Comparison of ENCODE assay signal across 19 mouse cellular contexts in genomic region chr19:6999360-7000063, GRCm38 (mm10). TPM values are rescaled to one million over a fixed set of nuclear protein-coding genes. Genes with fewer than 3 reads are reported as not detected.
DNase-seq lines count a peak whose midpoint lies in the region; ATAC-seq and TF ChIP-seq lines count a peak whose summit lies in the region.
"Had no signal": no experiment of that assay in that cellular context is flagged by ENCODE, and none has a peak within 500 bp of the region (broad histone marks: within the 10 kb centered on the region; RNA-seq: fewer than 3 reads in every experiment).

No protein-coding gene starts in this region.

- H3K27ac ChIP-seq in CH12.LX (ENCODE audit: insufficient read depth, low read depth), result no peak overlapping the region
- H3K27ac ChIP-seq in intestine, postnatal 0 days (ENCODE audit: low read depth, low read length), result peak overlapping the region; percentile 73; the same call in 1 of the 2 replicates
- no peak overlapping the region for H3K27ac ChIP-seq in forebrain, embryonic 13.5 days
- H3K27ac ChIP-seq: embryonic facial prominence, embryonic 12.5 days; hindbrain, embryonic 15.5 days had no signal

- 77% methylated on average over 19 of the region's 19 CpGs for WGBS in intestine, postnatal 0 days
- 92% methylated on average over 19 of the region's 19 CpGs for whole genome bisulfite sequencing in forebrain, embryonic 13.5 days

- TF ChIP-seq EP300 in CH12.LX (IDR thresholded peaks at IDR 0.05; ENCODE audit: low read length), result no peak

- in situ Hi-C loops in CH12.LX (cut with MboI; ENCODE audit: low pct_ligation_motif_present, low pct_unique_long_range_greater_than_20kb, low sequenced_read_pairs), result no loop called here

- no peak for TF ChIP-seq RAD21 in CH12.LX (IDR thresholded peaks at IDR 0.05; ENCODE audit: low read depth, low read length)

- H3K4me2 ChIP-seq in CH12.LX (ENCODE audit: insufficient read depth, low read depth, poor library complexity, severe bottlenecking), result no peak overlapping the region
- H3K4me2 ChIP-seq in intestine, postnatal 0 days (replicated peaks; ENCODE audit: low read depth), result no peak overlapping the region
- H3K4me2 ChIP-seq in forebrain, embryonic 13.5 days, result no peak overlapping the region
- H3K4me2 ChIP-seq: embryonic facial prominence, embryonic 12.5 days; heart, embryonic 12.5 days; hindbrain, embryonic 15.5 days had no signal

- ATAC-seq in intestine, postnatal 0 days, result peak; percentile 81
- ATAC-seq in forebrain, embryonic 13.5 days, result no peak
- ATAC-seq: forebrain, embryonic 16.5 days had no signal

- H3K9me3 ChIP-seq in CH12.LX (replicated peaks; ENCODE audit: low read length), result no peaks in the 10 kb centered on the region
- no peaks in the 10 kb centered on the region for H3K9me3 ChIP-seq in intestine, postnatal 0 days (ENCODE audit: control insufficient read depth)
- no peaks in the 10 kb centered on the region for H3K9me3 ChIP-seq in forebrain, embryonic 13.5 days (replicated peaks)
- H3K9me3 ChIP-seq: embryonic facial prominence, embryonic 12.5 days; G1E; hindbrain, embryonic 15.5 days had no signal

- no peak overlapping the region for H3K9ac ChIP-seq in CH12.LX (ENCODE audit: insufficient read depth, low read depth)
- no peak overlapping the region for H3K9ac ChIP-seq in intestine, postnatal 0 days (ENCODE audit: low read depth, low read length)
- H3K9ac ChIP-seq in forebrain, embryonic 13.5 days, result no peak overlapping the region
- H3K9ac ChIP-seq: embryonic facial prominence, embryonic 12.5 days; heart, embryonic 12.5 days; hindbrain, embryonic 15.5 days had no signal

- no peak overlapping the region for H3K4me3 ChIP-seq in CH12.LX (replicated peaks in 1 of 3; ENCODE audit: low read depth in 2 of 3, low read length in 2 of 3, poor library complexity in 1 of 3)
- no peak overlapping the region for H3K4me3 ChIP-seq in intestine, postnatal 0 days (ENCODE audit: low read depth, low read length)
- H3K4me3 ChIP-seq in forebrain, embryonic 13.5 days, result no peak overlapping the region
- H3K4me3 ChIP-seq: embryonic facial prominence, embryonic 12.5 days; heart, embryonic 12.5 days; hindbrain, embryonic 15.5 days had no signal

- peaks cover 0 to 40% of the 10 kb centered on the region in 2 experiments; a peak in 2 of 4 replicates for H3K4me1 ChIP-seq in CH12.LX (ENCODE audit: control insufficient read depth in 1 of 2, insufficient read depth in 2 of 2)
- peaks cover 7% of the 10 kb centered on the region; the same call in 1 of the 2 replicates for H3K4me1 ChIP-seq in intestine, postnatal 0 days (replicated peaks; ENCODE audit: control insufficient read depth, insufficient read depth, low read length)
- H3K4me1 ChIP-seq in forebrain, embryonic 13.5 days, result peaks cover 31% of the 10 kb centered on the region

- dilution Hi-C loops in CH12.LX (cut with MboI; ENCODE audit: extremely low pct_ligation_motif_present, extremely low pct_unique_long_range_greater_than_20kb, low sequenced_read_pairs), result no loop called here

- TF ChIP-seq CTCF in CH12.LX (conservative IDR thresholded peaks at IDR 0.05 in 1 of 2, IDR thresholded peaks at IDR 0.05 in 1 of 2; ENCODE audit: low read depth in 2 of 2, low read length in 2 of 2), result no peak
- no peak for TF ChIP-seq CTCF in intestine, postnatal 0 days (IDR thresholded peaks at IDR 0.05; ENCODE audit: low read depth)

- DNase-seq in cerebellum, adult 11-12 months, result peak; percentile 46
- DNase-seq in cerebellum, postnatal 10 days, result no peak
- DNase-seq in CH12.LX (ENCODE audit: extremely low read depth) (peak; percentile 45), R1 (ENCODE audit: low read depth, low spot score) (peak; percentile 85)
- DNase-seq in spleen, postnatal 10 days (ENCODE audit: low spot score in 2 of 2), result no peak
- DNase-seq in left cerebral cortex, adult 8-10 months (ENCODE audit: low spot score in 2 of 2), result no peak
- DNase-seq: cerebellum, adult 18-20 months; cerebellum, postnatal 14 days; gastrocnemius, postnatal 10 days; heart, postnatal 36 days; kidney, adult 18-20 months had no signal

- no peaks in the 10 kb centered on the region for H3K79me2 ChIP-seq in CH12.LX (replicated peaks; ENCODE audit: control insufficient read depth, extremely low read depth, insufficient read depth, poor library complexity, severe bottlenecking)

- TF ChIP-seq POLR2A in CH12.LX (IDR thresholded peaks at IDR 0.05; ENCODE audit: low read depth, low read length), result no peak

- peaks cover 50 to 65% of the 10 kb centered on the region in 2 experiments for H3K36me3 ChIP-seq in CH12.LX (replicated peaks in 1 of 2; ENCODE audit: control insufficient read depth in 1 of 2, insufficient read depth in 1 of 2, low read length in 1 of 2)
- H3K36me3 ChIP-seq in intestine, postnatal 0 days (ENCODE audit: control insufficient read depth, insufficient read depth), result peaks cover 10% of the 10 kb centered on the region; the same call in 1 of the 2 replicates
- peaks cover 25% of the 10 kb centered on the region for H3K36me3 ChIP-seq in forebrain, embryonic 13.5 days (ENCODE audit: poor library complexity, severe bottlenecking)

- H3K27me3 ChIP-seq in CH12.LX (replicated peaks), result no peaks in the 10 kb centered on the region
- H3K27me3 ChIP-seq in intestine, postnatal 0 days (replicated peaks; ENCODE audit: control insufficient read depth, insufficient read depth, low read length), result no peaks in the 10 kb centered on the region
- H3K27me3 ChIP-seq in forebrain, embryonic 13.5 days, result no peaks in the 10 kb centered on the region
- H3K27me3 ChIP-seq: embryonic facial prominence, embryonic 12.5 days; heart, embryonic 12.5 days; hindbrain, embryonic 15.5 days had no signal

TF ChIP-seq in CH12.LX, 34 proteins besides CTCF, POLR2A, EP300 and RAD21:
- TF ChIP-seq TCF12 (IDR thresholded peaks at IDR 0.05; ENCODE audit: low read depth, low read length) (no peak), ZNF384 (IDR thresholded peaks at IDR 0.05; ENCODE audit: low read depth, low read length) (0 out of 2 replicates have a peak, but pooled peaks have one; percentile 22)

RNA-seq across cellular contexts. Expression of gene Trpt1, which starts 3.6 kb away (rescaled TPM):
- total RNA-seq in CH12.LX (2012; rRNA removed) (4.1 and 4.7 TPM in 2 replicates), CH12.LX (2014; rRNA removed) (2.8 and 3.4 TPM in 2 replicates)
- polyA plus RNA-seq in CH12.LX (2012; ENCODE audit: insufficient read length, low read depth), result 2.1 and 3.1 TPM in 2 replicates
- polyA plus RNA-seq in intestine, postnatal 0 days (2015; fragmentation: Nextera tagmentation; extraction: Ambion mirVana), result 7.6 and 10.2 TPM in 2 replicates
- polyA plus RNA-seq in forebrain, embryonic 13.5 days (2015; fragmentation: Nextera tagmentation; extraction: Ambion mirVana), result 15.2 and 16.9 TPM in 2 replicates
- total RNA-seq in left cerebral cortex, adult 8-10 months (2022), result 10 to 100 TPM; 20.2 to 25.3 (median 21.3) TPM
- total RNA-seq: common myeloid progenitor, adult 5-6 weeks had no signal

RNA-seq across cellular contexts. Expression of gene Nudt22, which starts 3.6 kb away (rescaled TPM):
- total RNA-seq in CH12.LX (2012; rRNA removed) (24.6 and 26.6 TPM in 2 replicates), CH12.LX (2014; rRNA removed) (9.0 and 11.2 TPM in 2 replicates)
- polyA plus RNA-seq in CH12.LX (2012; ENCODE audit: insufficient read length, low read depth), result 10.8 and 11.1 TPM in 2 replicates
- 50.4 and 51.9 TPM in 2 replicates for polyA plus RNA-seq in intestine, postnatal 0 days (2015; fragmentation: Nextera tagmentation; extraction: Ambion mirVana)
- polyA plus RNA-seq in forebrain, embryonic 13.5 days (2015; fragmentation: Nextera tagmentation; extraction: Ambion mirVana), result 19.1 TPM in 2 replicates
- total RNA-seq in left cerebral cortex, adult 8-10 months (2022), result 10 to 100 TPM; 13.8 to 17.0 (median 16.2) TPM

RNA-seq across cellular contexts. Expression of gene Dnajc4, which starts 7.1 kb away (rescaled TPM):
- total RNA-seq in CH12.LX (2012; rRNA removed) (9.7 and 11.2 TPM in 2 replicates), CH12.LX (2014; rRNA removed) (6.2 and 7.5 TPM in 2 replicates)
- polyA plus RNA-seq in CH12.LX (2012; ENCODE audit: insufficient read length, low read depth), result 12.7 and 13.9 TPM in 2 replicates
- 32.3 and 35.1 TPM in 2 replicates for polyA plus RNA-seq in intestine, postnatal 0 days (2015; fragmentation: Nextera tagmentation; extraction: Ambion mirVana)
- 19.1 and 19.8 TPM in 2 replicates for polyA plus RNA-seq in forebrain, embryonic 13.5 days (2015; fragmentation: Nextera tagmentation; extraction: Ambion mirVana)
- 10 to 100 TPM; 27.0 to 32.6 (median 29.7) TPM for total RNA-seq in left cerebral cortex, adult 8-10 months (2022)

RNA-seq across cellular contexts. Expression of gene Vegfb, which starts 12.1 kb away (rescaled TPM):
- total RNA-seq in CH12.LX (2012; rRNA removed), result 12.9 and 13.2 TPM in 2 replicates
- total RNA-seq in CH12.LX (2014; rRNA removed), result 3.2 and 3.5 TPM in 2 replicates
- 28.4 and 35.1 TPM in 2 replicates for polyA plus RNA-seq in CH12.LX (2012; ENCODE audit: insufficient read length, low read depth)
- 23.2 and 25.2 TPM in 2 replicates for polyA plus RNA-seq in intestine, postnatal 0 days (2015; fragmentation: Nextera tagmentation; extraction: Ambion mirVana)
- polyA plus RNA-seq in forebrain, embryonic 13.5 days (2015; fragmentation: Nextera tagmentation; extraction: Ambion mirVana), result 33.4 and 34.6 TPM in 2 replicates
- total RNA-seq in left cerebral cortex, adult 8-10 months (2022), result 100 to 1,000 TPM in 3 of 4 experiments, 10 to 100 TPM in 1; 98.9 to 107 (median 104) TPM

RNA-seq across cellular contexts. Expression of gene Fkbp2, which starts 19.2 kb away (rescaled TPM):
- 44.6 and 50.4 TPM in 2 replicates for total RNA-seq in CH12.LX (2012; rRNA removed)
- 17.6 and 20.7 TPM in 2 replicates for total RNA-seq in CH12.LX (2014; rRNA removed)
- polyA plus RNA-seq in CH12.LX (2012; ENCODE audit: insufficient read length, low read depth), result 87.0 and 97.7 TPM in 2 replicates
- polyA plus RNA-seq in intestine, postnatal 0 days (2015; fragmentation: Nextera tagmentation; extraction: Ambion mirVana), result 135 and 142 TPM in 2 replicates
- 86.9 and 97.9 TPM in 2 replicates for polyA plus RNA-seq in forebrain, embryonic 13.5 days (2015; fragmentation: Nextera tagmentation; extraction: Ambion mirVana)
- total RNA-seq in left cerebral cortex, adult 8-10 months (2022), result 100 to 1,000 TPM in 2 of 4 experiments, 10 to 100 TPM in 2; 79.1 to 129 (median 98.4) TPM

Comparison
In these comparisons a context has a peak if more than half of its experiments do, and no peak if none do; other contexts are left out.
1. DNase-seq: peak in cerebellum, adult 11-12 months (single experiment), CH12.LX (single experiment) and R1 (single experiment); none in cerebellum, postnatal 10 days (0 of 2), spleen, postnatal 10 days (0 of 2) and left cerebral cortex, adult 8-10 months (0 of 2).